Mouse (Mus musculus) cerebellum, adult 2 months (tissue): Measurements from ENCODE around the gene Psmc3. TPM values are rescaled to one million over a fixed set of nuclear protein-coding genes. Genes with fewer than 3 reads are reported as not detected.
A peak's percentile ranks its signal among the peaks of the same experiment; 100 is the strongest.

Source experiments
- DNase-seq, 2 experiments: peaks; one replicate each; pipeline ENCODE4 v3.0.0; 2021
- H3K27ac ChIP-seq: fragments of 200-500 bp; 2 replicates; pipeline ENCODE4 v1.5.1; 2012; ENCODE audit warnings: low read length, control low read depth, inconsistent platforms; ENCODE audit not compliant: insufficient read depth
- H3K27me3 ChIP-seq: fragments of 200-500 bp; 2 replicates; pipeline ENCODE4 v1.6.1; 2012; ENCODE audit warnings: inconsistent platforms, mild to moderate bottlenecking, low read length, moderate library complexity; ENCODE audit not compliant: control insufficient read depth, insufficient read depth
- H3K4me1 ChIP-seq: fragments of 200-500 bp; 2 replicates; pipeline ENCODE4 v1.6.1; 2011; ENCODE audit warnings: low read length; ENCODE audit not compliant: control insufficient read depth, insufficient read depth
- H3K4me3 ChIP-seq: fragments of 200-500 bp; replicated peaks from 2 replicates; pipeline ENCODE3; 2011; ENCODE audit warnings: mild to moderate bottlenecking, low read depth, low read length, control low read depth; ENCODE audit not compliant: insufficient read depth
- CTCF ChIP-seq: fragments of 200-500 bp; IDR thresholded peaks from 2 replicates; pipeline ENCODE4 v1.5.1; 2011; ENCODE audit warnings: low read depth, mild to moderate bottlenecking, control low read depth, low read length, moderate library complexity, borderline replicate concordance; ENCODE audit not compliant: insufficient read depth
- POLR2A ChIP-seq: fragments of 200-500 bp; IDR thresholded peaks from 2 replicates; pipeline ENCODE4 v1.6.1; 2011; ENCODE audit warnings: low read length, control low read depth, borderline replicate concordance; ENCODE audit not compliant: insufficient read depth
- WGBS: fragments of 180-500 bp; shearing (Covaris S2); methylation state at CpG from one replicate; pipeline ENCODE4 v1.1.7; 2018; 5-methylcytosine and 5-hydroxymethylcytosine counted together
- polyA plus RNA-seq: library from polyadenylated mRNA; depleted of rRNA; stranded (reverse); fragments of >200 nt; gene quantifications from 2 replicates; pipeline ENCODE4 v1.2.3, GENCODE M21; 2012

The Psmc3 gene
- polyA plus RNA-seq, 1 experiment = 199 TPM

DNA sequence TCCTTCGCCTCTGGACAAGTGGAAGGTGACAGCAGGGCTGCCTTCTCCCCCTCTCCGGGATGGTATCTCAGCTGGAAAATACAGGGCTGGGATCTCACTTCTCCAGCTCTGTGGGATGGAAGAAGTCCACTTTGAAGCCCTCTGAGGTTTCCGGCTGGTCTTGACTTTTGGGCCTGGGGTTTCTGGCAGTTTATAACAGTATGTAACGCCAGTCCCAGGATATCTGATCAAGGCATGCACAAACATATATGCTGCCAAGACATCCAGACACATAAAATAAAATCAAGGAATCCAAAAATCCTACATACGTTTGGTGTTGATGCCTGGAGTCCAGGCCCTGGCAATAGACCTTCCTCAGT lies 25.2 kb downstream of the Psmc3 start:
- Histone ChIP-seq H3K4me3 (peak overlapping the region; percentile 39), H3K27ac (no peak overlapping the region), H3K27me3 (no peaks in the 10 kb centered on the region), H3K4me1 (peaks cover 3% of the 10 kb centered on the region; the same call in 1 of the 2 replicates)
- DNase-seq = no peak
- no peak for TF ChIP-seq POLR2A
- TF ChIP-seq CTCF = no peak
- 41% methylated on average over 5 of the region's 5 CpGs for WGBS

DNA sequence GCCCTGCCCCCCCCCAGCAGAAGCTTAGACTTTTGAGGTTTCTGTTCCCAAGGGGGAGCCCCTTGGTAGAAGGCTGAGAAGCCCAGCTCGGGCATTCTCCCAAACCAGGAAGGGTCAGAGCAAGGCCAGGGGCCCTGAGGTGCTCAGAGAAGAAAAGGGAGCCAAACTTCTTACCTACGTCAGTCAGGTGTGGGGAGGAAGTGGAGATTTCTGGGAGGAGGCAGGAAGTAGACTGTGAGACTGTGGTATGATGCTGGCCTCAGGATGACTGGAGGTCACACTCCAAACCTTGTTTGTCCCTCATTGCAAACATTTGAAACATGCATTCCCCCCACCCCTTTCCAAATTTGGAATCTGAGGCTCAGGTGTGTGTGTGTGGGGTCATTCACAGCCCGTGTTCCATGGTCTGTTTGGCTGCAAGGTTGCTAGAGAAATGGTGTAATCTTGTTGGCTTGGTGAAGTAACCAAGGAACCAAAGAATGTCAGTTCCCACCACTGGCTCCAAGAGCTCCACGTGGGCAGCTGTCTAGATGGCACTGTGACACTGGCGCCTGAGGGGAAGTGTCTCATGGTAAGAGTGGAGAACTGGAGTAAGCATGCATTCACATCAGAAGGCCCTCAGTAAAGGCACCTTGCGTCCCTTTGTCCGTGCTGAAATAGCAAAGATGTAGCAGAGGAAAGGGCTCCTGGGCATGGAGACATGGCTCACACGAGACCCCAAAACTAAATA lies 27.1 kb downstream of the Psmc3 start:
- H3K4me1 ChIP-seq = peaks cover 3% of the 10 kb centered on the region; the same call in 1 of the 2 replicates
- no peak overlapping the region for H3K27ac ChIP-seq
- H3K27me3 ChIP-seq = no peaks in the 10 kb centered on the region
- 74% methylated on average over 8 of the region's 8 CpGs for WGBS
- no peak for TF ChIP-seq CTCF
- no peak for TF ChIP-seq POLR2A
- no peak overlapping the region for H3K4me3 ChIP-seq
- DNase-seq = no peak

DNA sequence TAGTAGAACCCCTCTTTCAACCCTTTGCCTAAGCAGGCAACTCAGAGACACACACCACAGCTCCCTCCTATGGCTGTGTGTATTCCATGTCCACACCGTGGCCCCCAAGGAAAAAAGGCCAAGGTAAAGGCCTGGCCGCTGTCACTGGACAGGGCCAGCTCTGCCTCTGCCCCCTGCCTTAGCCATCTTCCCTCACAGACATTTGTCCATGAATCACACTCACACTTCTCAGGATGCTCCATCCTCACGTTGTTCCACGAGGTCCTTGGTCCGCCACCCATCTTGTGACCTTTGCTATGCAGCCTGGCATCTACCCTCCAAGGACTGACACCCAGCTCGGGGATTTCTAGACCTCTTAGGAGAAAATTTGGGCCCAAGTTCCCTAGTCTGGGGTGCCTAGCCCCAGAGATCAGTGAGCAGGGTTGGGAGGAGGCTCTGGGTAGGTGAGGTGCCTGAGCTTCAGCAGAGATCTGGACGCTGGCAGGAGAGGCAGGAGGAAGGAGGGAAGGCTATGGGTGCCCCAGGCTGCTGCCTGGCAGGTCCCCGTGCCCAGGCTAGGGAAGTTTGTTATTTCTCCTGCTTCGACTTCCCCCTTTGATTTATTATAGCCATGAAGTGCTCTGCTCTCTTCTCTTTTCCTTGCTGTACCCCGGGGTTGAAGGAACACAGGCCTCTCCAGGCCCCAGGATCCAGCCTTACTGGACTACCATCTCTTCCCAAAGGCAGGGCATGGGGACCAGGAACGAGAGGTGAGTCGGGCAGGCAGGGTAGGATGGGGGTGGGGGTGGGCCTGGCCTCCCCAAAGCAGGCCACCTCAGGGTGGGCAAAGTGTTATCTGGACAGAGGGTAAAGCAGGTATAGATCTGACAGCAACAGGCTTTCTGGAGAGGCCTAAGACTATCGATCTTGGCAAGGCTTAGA lies 28.2 kb downstream of the Psmc3 start, which contains the start of gene Spi1:
Gene Spi1, plus strand, starts transcription at position 616 of the 921 bp plus-strand sequence.
- TF ChIP-seq POLR2A (no peak), CTCF (no peak)
- no peaks in the 10 kb centered on the region for H3K27me3 ChIP-seq
- no peak for DNase-seq
- 83% methylated on average over 13 of the region's 13 CpGs for WGBS
- no peak within 1 kb of the TSS for H3K27ac ChIP-seq
- peaks cover 3% of the 10 kb centered on the region; the same call in 1 of the 2 replicates for H3K4me1 ChIP-seq
- no peak within 1 kb of the TSS for H3K4me3 ChIP-seq

DNA sequence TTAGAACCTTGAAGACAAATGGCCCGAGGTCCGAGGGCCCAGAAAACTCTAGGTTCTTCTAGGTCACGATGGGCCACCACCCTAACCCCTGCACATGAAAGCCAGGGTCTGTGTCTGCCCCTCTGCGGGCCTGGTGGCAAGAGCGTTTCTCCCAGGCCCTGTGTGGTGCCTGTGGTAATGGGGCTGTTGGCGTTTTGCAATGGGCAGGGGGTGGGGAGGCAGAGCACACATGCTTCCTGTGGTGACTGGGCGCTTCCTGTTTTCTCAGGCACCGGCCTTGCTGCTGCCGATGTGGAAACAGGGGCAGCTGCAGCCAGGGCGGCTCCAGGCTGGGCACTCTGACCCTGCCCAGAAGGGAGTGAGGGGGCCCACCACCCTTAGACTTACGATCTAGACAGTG lies 29.0 kb downstream of the Psmc3 start:
- TF ChIP-seq POLR2A (no peak), CTCF (no peak)
- H3K4me1 ChIP-seq = peaks cover 3% of the 10 kb centered on the region; the same call in 1 of the 2 replicates
- WGBS = 76% methylated on average over 11 of the region's 11 CpGs
- H3K4me3 ChIP-seq = no peak overlapping the region
- H3K27me3 ChIP-seq = no peaks in the 10 kb centered on the region
- H3K27ac ChIP-seq = no peak overlapping the region
- DNase-seq = no peak

DNA sequence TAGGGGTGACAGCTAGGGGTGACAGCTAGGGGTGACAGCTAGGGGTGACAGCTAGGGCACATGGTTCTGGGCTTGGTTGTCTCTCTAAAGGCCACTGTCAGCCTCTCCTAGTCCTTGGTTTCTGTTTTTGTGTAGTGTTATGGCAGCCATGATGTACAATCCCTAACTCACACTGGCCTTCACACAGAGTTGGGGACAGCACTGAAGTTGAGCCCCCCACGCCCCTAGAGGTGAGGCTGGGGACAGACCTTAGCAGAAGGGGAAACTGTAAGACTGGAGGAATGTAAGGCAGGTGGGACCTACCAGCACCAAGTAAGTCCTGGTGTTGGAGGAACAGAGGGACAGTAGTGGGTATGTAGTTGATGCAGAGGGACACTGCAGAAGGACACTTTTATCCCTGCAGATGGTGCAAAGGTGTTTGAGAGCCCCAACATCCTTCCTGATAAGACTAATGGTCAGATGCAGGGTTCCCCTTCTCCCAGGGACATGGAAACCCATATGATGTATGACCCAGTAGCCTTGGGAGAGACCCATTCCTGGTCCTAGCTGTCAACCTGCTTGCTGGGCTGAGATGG lies 29.6 kb downstream of the Psmc3 start:
- peaks cover 3% of the 10 kb centered on the region; the same call in 1 of the 2 replicates for H3K4me1 ChIP-seq
- no peak for TF ChIP-seq CTCF
- no peak for TF ChIP-seq POLR2A
- no peaks in the 10 kb centered on the region for H3K27me3 ChIP-seq
- no peak overlapping the region for H3K4me3 ChIP-seq
- no peak overlapping the region for H3K27ac ChIP-seq
- 79% methylated on average over 1 of the region's 1 CpGs for WGBS
- DNase-seq = no peak

DNA sequence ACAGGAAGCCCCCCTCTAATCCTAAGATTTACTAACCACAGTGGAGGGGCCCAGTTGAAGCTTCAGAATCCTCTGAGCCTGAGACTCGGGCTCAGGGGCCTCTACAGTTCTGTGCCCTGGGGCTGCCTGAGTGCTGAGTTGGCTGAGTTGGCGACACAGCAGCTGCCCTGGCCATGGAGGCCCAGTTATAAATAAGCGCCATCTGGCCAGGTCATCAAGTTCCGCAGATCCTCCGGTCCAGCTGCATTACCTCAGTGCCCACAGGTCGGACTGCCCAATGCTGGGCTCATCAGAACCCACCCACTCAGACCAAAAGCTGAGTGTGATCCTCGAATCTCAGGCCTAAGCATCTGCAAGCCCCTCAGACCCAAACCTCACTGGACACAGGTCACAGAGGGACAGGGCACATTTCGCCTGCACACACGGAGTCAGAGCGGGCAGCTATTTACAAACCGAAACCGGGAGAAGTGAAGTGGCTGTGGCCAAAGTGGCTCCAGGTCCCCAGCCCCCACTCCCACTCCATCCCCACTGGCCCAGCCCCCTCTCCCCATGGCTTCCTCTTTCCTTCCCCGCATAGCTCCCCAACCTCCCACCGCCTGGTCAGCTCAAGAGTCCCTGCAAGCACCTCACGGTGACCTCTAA lies 30.5 kb downstream of the Psmc3 start:
- Histone ChIP-seq H3K4me3 (no peak overlapping the region), H3K27ac (no peak overlapping the region), H3K4me1 (no peaks in the 10 kb centered on the region), H3K27me3 (no peaks in the 10 kb centered on the region)
- no peak for DNase-seq
- WGBS = 68% methylated on average over 15 of the region's 15 CpGs
- TF ChIP-seq CTCF (no peak), POLR2A (no peak)

DNA sequence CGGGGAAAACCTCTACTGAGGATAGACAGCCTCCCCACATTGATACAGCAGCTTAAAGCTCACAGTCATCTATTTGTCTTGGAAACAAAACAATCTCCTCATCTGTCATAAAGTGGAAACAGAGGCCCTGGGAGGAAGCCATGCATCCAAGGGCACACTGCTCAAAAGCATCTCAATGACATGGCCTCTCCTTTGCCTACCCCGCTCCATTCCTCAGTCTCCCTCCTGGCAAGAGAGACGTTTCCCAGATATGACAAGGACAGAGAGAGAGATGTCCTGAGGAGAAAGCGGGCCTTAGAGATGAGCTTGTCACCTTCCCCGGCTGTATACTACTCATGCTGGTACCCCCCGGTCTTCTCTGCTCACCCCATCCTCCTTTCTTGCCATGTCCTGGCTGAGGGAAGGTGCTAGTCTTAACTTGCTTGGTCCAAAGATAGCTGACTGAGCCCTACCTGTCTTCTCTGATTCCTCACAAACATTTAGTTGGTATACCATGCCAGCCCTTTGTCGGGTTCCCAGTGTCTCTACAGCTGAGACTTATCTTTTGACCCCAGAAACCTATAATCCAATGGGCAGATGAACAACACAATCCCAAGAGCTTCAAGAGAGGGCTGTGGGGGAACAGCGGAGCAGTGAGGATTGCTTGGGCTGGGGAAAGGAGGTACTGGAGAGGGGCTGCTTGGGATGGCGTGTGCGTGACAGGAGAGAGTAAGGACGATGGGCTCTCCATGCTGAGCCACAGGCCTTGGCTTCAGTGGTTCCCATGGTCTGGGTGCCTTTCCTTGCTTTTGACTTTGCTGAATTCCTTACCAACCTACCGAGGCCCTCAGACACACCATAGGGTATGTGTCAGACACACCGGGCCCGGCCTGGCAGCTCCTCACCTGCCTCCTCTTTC lies 31.9 kb downstream of the Psmc3 start:
- DNase-seq = no peak
- H3K27me3 ChIP-seq = no peaks in the 10 kb centered on the region
- H3K4me1 ChIP-seq = no peaks in the 10 kb centered on the region
- no peak overlapping the region for H3K27ac ChIP-seq
- no peak overlapping the region for H3K4me3 ChIP-seq
- 85% methylated on average over 14 of the region's 14 CpGs for WGBS
- TF ChIP-seq POLR2A = no peak
- no peak for TF ChIP-seq CTCF
